Mouse (Mus musculus) cortical plate, adult 2 months (tissue): Measurements from ENCODE around the gene Popdc3.

Experiments
- CTCF ChIP-seq: fragments of 200-500 bp; IDR thresholded peaks from 2 replicates; pipeline ENCODE4 v1.5.1; 2011; ENCODE audit warnings: mild to moderate bottlenecking, control low read depth, low read length; ENCODE audit not compliant: insufficient read depth; ENCODE audit errors: extremely low read depth
- POLR2A ChIP-seq: fragments of 200-500 bp; IDR thresholded peaks from 2 replicates; pipeline ENCODE4 v1.6.1; 2011; ENCODE audit warnings: mild to moderate bottlenecking, low read length, control low read depth; ENCODE audit not compliant: insufficient read depth; ENCODE audit errors: extremely low read depth

GRCm38 (mm10) chr10:45299509-45299908 is 121.6 kb downstream of the Popdc3 start:
- TF ChIP-seq CTCF: no peak
- no peak for TF ChIP-seq POLR2A
